Mouse (Mus musculus) lung, adult 18-20 months (tissue): ENCODE results near the gene Gm4881.

Source experiments
- DNase-seq, 2 experiments: peaks; one replicate each; pipeline ENCODE4 v3.0.0; 2022; ENCODE audit warnings: mixed read lengths in 2 of 2

Gm4881 gene

GRCm38 (mm10) chr7:24944257-24944950 lies at the start of gene Gm4881:
Gene Gm4881, minus strand, starts transcription at chr7:24944494.
- DNase-seq = no peak

GRCm38 (mm10) chr7:24993081-24993480 lies 48.8 kb upstream of the Gm4881 start:
- no peak for DNase-seq

DNA sequence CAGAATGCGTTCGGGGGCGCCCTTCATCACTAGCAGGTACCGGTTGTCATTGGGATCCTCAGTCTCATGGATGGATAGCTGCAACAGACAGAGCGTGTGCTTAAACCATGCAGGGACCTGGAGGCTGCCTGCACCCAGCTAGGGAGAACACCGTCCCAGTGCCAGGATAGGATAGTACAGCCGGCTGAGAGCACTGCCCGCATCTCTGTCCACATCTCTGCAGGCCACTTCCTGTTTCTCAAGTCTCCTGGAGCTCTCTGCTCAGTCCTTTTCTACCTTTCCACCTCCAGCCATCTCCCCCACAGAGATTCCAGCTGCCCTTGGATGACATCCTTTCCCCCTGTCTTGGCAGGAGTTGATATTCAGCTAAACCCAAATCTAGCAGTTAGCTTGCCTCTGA lies 46.2 kb upstream of the Gm4881 start:
- no peak for DNase-seq

DNA sequence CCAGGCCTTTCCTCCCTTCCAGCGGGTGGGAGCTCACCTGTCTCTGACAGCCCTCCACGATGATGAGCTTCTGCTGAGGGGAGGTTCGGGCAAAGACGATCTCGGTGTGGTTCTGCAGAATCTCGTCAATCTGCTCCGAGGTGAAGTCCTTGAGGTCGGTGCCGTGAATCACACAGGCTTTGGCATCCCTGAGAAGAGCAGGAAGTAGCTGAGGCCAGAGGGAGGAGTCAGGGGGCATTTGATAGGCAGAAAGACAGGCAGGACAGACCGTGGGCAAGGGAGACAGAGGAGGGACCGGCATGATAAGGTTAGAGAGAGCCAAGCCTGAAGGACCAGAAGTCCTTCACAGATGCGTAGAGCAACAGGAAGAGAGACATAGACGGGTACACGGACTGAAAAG lies 43.6 kb upstream of the Gm4881 start:
- DNase-seq = no peak

DNA sequence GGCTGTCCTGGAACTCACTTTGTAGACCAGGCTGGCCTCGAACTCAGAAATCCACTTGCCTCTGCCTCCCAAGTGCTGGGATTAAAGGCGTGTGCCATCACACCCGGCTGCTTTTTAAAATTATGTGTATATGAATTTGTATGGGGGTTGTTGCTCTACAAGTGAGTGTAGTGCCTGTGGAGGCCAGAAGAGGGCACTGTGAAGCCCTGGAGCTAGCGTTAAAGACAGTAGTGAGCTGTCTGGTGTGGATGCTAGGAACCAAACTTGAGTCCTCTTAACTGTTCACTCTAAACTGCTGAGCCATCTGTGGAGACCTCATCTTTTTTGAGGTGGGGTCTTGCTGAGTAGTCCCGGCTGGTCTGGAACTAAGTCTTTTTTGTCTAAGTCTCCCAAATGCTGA lies 41.5 kb upstream of the Gm4881 start:
- DNase-seq = no peak

DNA sequence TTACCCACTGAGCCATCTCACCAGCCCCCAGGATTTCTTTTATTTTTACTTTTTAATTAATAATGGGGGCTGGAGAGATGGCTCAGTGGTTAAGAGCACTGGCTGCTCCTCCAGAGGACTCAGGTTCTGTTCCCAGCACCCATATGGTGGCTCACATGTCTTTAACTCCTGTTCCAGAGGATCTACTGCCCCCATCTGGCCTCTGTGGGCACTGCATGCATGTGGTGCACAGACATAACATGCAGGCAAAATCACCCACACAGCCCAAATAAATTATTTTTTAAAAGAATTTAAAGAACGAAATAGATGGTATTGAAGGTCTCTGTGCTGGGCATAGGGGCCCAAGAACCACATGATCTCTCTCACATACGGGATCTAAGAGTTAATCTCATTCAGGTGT lies 40.0 kb upstream of the Gm4881 start:
- DNase-seq = no peak

GRCm38 (mm10) chr7:24983396-24983795 lies 39.1 kb upstream of the Gm4881 start:
- DNase-seq = no peak

GRCm38 (mm10) chr7:24980439-24980838 lies 36.1 kb upstream of the Gm4881 start:
- no peak for DNase-seq

DNA sequence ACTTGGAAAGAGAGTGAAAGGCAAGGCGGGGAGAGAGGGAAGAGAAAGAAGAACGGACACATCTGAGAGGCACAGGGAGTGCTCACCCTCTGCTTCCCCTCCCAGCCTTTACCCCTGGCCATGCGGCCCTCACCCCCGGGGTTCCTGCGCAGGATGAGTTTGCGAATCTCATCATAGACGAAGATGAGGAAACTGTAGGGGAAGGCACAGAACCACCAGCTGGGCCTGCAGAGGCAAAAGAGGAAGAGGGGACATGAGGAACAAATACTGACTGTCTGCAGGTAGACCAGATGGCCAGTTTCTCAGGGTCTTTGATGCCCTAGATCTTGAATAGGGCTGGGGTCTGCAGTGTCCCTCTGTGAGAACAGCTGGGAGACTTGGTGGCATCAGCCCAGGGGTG lies 34.5 kb upstream of the Gm4881 start:
- DNase-seq = no peak

- DNase-seq = peak in 1 of 2 experiments; percentile 12
Measured at GRCm38 (mm10) chr7:24974893-24975595, 30.8 kb upstream of the Gm4881 start.

DNA sequence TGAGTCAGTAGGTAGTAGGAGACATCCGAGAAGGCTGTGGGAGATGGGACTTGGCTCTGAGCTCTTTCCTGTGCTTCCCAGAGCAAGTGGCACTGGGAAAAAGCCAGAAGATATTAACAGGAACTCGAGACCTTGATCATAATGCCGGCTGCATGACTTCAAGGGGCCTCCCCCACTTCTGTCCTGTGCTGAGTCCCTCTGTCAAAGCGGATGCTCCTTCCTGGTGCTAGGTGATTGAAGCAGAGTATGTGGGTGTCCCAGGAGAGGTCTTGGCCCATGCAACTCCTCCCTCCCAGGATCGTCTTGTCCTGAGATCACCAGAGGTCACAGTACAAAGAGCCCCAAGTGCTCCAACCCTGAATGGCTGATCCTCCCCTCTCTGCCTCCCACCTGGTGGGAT lies 29.6 kb upstream of the Gm4881 start:
- DNase-seq = no peak

DNA sequence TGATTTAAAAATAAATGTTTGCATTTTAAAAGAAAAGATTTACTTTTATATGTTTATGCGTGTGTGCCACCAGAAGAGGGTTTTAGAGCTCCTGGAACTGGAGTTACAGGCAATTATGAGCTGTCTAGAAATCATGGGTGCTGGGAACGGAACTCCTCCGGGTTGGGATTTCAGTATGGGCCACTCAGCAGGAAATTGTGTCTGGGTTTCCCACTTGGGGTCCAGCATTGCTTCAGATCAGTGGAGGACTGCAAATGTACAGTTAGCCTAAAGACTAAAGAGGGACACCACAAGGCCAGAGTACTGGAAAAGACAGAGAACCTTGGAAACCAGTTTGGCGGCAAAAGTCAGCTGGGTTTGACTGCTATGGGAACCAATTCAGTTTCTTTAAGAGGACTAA lies 28.9 kb upstream of the Gm4881 start:
- no peak for DNase-seq

- DNase-seq = peak; percentile 97
Measured at GRCm38 (mm10) chr7:24971972-24972893, 27.9 kb upstream of the Gm4881 start, which contains the start of gene Rabac1. Gene Rabac1, minus strand, starts transcription at chr7:24972754.

GRCm38 (mm10) chr7:24971261-24971971 lies 27.1 kb upstream of the Gm4881 start:
- DNase-seq = peak; percentile 27 to 32

GRCm38 (mm10) chr7:24970341-24970740 lies 26.0 kb upstream of the Gm4881 start:
- DNase-seq = no peak

DNA sequence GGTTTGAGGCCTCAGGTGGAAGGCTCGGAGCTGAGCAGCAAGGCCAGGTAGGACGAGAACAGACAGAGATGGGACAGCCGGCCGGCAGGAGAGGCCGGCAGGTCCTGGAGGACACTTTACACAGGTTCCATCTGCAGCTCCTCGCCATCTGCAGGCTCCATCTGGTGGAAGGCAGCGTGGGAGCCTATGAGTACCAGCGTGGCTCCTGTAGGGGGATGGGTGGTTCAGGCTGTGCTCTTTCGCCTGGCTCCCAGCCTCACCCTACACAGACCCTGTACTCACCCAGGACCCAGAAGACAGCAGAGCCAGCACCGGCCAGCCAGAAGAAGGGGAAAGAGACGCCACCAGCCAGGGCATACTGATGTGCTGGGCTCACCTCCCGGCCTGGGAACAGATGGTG lies 25.5 kb upstream of the Gm4881 start:
- no peak for DNase-seq

GRCm38 (mm10) chr7:24968463-24968862 lies 24.2 kb upstream of the Gm4881 start:
- no peak for DNase-seq

- no peak for DNase-seq
Measured at GRCm38 (mm10) chr7:24967966-24968365, 23.7 kb upstream of the Gm4881 start.

GRCm38 (mm10) chr7:24964897-24965535 lies 20.7 kb upstream of the Gm4881 start:
- peak; percentile 77 to 79 for DNase-seq

- DNase-seq = no peak
Measured at GRCm38 (mm10) chr7:24964288-24964687, 20.0 kb upstream of the Gm4881 start.

- no peak for DNase-seq
Measured at GRCm38 (mm10) chr7:24955226-24955625, 10.9 kb upstream of the Gm4881 start.

DNA sequence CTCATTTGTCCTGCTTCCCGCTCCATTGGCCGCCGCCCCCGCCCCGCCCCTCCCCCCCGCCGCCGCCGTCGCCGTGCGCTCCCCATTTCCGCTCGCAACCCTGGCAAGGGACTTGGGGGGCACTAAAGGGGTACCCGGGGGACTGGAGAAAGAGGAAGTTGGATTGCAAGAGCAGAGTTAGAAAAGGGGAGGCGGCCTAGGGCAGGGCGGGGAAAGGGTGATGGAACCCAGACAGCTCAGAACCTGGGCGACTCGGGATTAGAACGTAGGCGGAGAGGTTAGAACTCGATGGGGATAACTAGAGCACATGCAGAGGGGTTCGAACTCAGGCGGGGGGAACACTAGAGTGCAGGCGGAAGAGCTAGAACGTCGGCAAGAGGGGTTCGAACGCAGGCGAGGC lies 10.2 kb upstream of the Gm4881 start:
- DNase-seq = no peak
